Mouse (Mus musculus) lung, adult 2 months (tissue): ENCODE measurements around the gene Hs1bp3. TPM values are rescaled to one million over a fixed set of nuclear protein-coding genes. Genes with fewer than 3 reads are reported as not detected.

Source experiments
- DNase-seq: peaks from one replicate; pipeline ENCODE4 v3.0.0; 2022
- H3K4me1 ChIP-seq: fragments of 200-500 bp; 2 replicates; pipeline ENCODE4 v1.6.1; 2011; ENCODE audit warnings: low read length; ENCODE audit not compliant: control insufficient read depth, insufficient read depth
- H3K4me3 ChIP-seq: fragments of 200-500 bp; replicated peaks from 2 replicates; pipeline ENCODE3; 2011; ENCODE audit warnings: low read depth, mild to moderate bottlenecking, control low read depth, low read length; ENCODE audit errors: extremely low read depth
- CTCF ChIP-seq: fragments of 200-500 bp; IDR thresholded peaks from 2 replicates; pipeline ENCODE4 v1.5.1; 2011; ENCODE audit warnings: mild to moderate bottlenecking, low read length, control low read depth; ENCODE audit not compliant: insufficient read depth
- POLR2A ChIP-seq: fragments of 200-500 bp; IDR thresholded peaks from 2 replicates; pipeline ENCODE4 v1.6.1; 2011; ENCODE audit warnings: low read depth, mild to moderate bottlenecking, control low read depth, low read length, borderline replicate concordance; ENCODE audit errors: extremely low read depth
- WGBS: fragments of 180-500 bp; shearing (Covaris S2); methylation state at CpG from one replicate; pipeline ENCODE4 v1.1.7; 2018; 5-methylcytosine and 5-hydroxymethylcytosine counted together
- polyA plus RNA-seq: library from polyadenylated mRNA; depleted of rRNA; stranded (reverse); fragments of >200 nt; gene quantifications from 2 replicates; pipeline ENCODE4 v1.2.3, GENCODE M21; 2012

Gene Hs1bp3
- polyA plus RNA-seq, 1 experiment = 25.8 TPM

GRCm38 (mm10) chr12:8355011-8355410, 41.8 kb downstream of the Hs1bp3 start:
- H3K4me3 ChIP-seq = no peak overlapping the region
- WGBS = 96% methylated on average over 4 of the region's 4 CpGs
- peaks cover 27% of the 10 kb centered on the region for H3K4me1 ChIP-seq
- no peak for DNase-seq
- TF ChIP-seq POLR2A (no peak), CTCF (no peak)

GRCm38 (mm10) chr12:8357449-8357848, 44.2 kb downstream of the Hs1bp3 start:
- DNase-seq = peak; percentile 47
- peaks cover 13% of the 10 kb centered on the region for H3K4me1 ChIP-seq
- 27% methylated on average over 5 of the region's 5 CpGs for WGBS
- TF ChIP-seq POLR2A = peak; percentile 29; the same call in 1 of the 2 replicates
- TF ChIP-seq CTCF = no peak
- H3K4me3 ChIP-seq = no peak overlapping the region

GRCm38 (mm10) chr12:8358344-8358966, 45.2 kb downstream of the Hs1bp3 start:
- TF ChIP-seq POLR2A = no peak
- TF ChIP-seq CTCF = no peak
- Histone ChIP-seq H3K4me3 (no peak overlapping the region), H3K4me1 (peaks cover 13% of the 10 kb centered on the region)
- DNase-seq = no peak
- 82% methylated on average over 5 of the region's 5 CpGs for WGBS

GRCm38 (mm10) chr12:8359418-8360112, 46.3 kb downstream of the Hs1bp3 start:
- H3K4me1 ChIP-seq = peaks cover 13% of the 10 kb centered on the region
- no peak for TF ChIP-seq CTCF
- WGBS = 61% methylated on average over 3 of the region's 3 CpGs
- no peak for DNase-seq
- H3K4me3 ChIP-seq = no peak overlapping the region

GRCm38 (mm10) chr12:8361866-8362265, 48.6 kb downstream of the Hs1bp3 start:
- 63% methylated on average over 5 of the region's 5 CpGs for WGBS
- TF ChIP-seq CTCF (no peak), POLR2A (no peak)
- H3K4me1 ChIP-seq = peaks cover 17% of the 10 kb centered on the region
- H3K4me3 ChIP-seq = no peak overlapping the region
- DNase-seq = no peak

- 43% methylated on average over 7 of the region's 7 CpGs for WGBS
- no peak for TF ChIP-seq CTCF
- TF ChIP-seq POLR2A = no peak
- peaks cover 17% of the 10 kb centered on the region for H3K4me1 ChIP-seq
- no peak for DNase-seq
- no peak overlapping the region for H3K4me3 ChIP-seq
Observed at GRCm38 (mm10) chr12:8362400-8362799, 49.2 kb downstream of the Hs1bp3 start.

- no peak for DNase-seq
- 61% methylated on average over 6 of the region's 6 CpGs for WGBS
- peaks cover 5% of the 10 kb centered on the region for H3K4me1 ChIP-seq
- no peak overlapping the region for H3K4me3 ChIP-seq
- no peak for TF ChIP-seq POLR2A
Observed at GRCm38 (mm10) chr12:8364321-8364838, 51.1 kb downstream of the Hs1bp3 start.

GRCm38 (mm10) chr12:8365336-8365735, 52.1 kb downstream of the Hs1bp3 start:
- Histone ChIP-seq H3K4me3 (no peak overlapping the region), H3K4me1 (peaks cover 5% of the 10 kb centered on the region)
- 64% methylated on average over 7 of the region's 7 CpGs for WGBS
- no peak for TF ChIP-seq POLR2A
- TF ChIP-seq CTCF = no peak
- no peak for DNase-seq

GRCm38 (mm10) chr12:8365905-8366576, 52.8 kb downstream of the Hs1bp3 start:
- H3K4me1 ChIP-seq = peaks cover 5% of the 10 kb centered on the region
- no peak for DNase-seq
- WGBS = 44% methylated on average over 5 of the region's 5 CpGs
- TF ChIP-seq POLR2A (no peak), CTCF (no peak)
- H3K4me3 ChIP-seq = no peak overlapping the region

- no peak overlapping the region for H3K4me3 ChIP-seq
- no peak for TF ChIP-seq CTCF
- TF ChIP-seq POLR2A = no peak
- DNase-seq = no peak
- peaks cover 5% of the 10 kb centered on the region for H3K4me1 ChIP-seq
- WGBS = 53% methylated on average over 3 of the region's 3 CpGs
Observed at GRCm38 (mm10) chr12:8366688-8367087, 53.5 kb downstream of the Hs1bp3 start.
